Mouse (Mus musculus) liver, embryonic 14.5 days (tissue): ENCODE measurements around the gene Csrp1.

Experiments used
- CTCF ChIP-seq: IDR thresholded peaks from 2 replicates; pipeline ENCODE4 v1.5.1; 2016; ENCODE audit warnings: antibody characterized with exemption, low read depth, control low read depth
- EP300 ChIP-seq: IDR thresholded peaks from 2 replicates; pipeline ENCODE4 v1.6.1; 2016; ENCODE audit warnings: antibody characterized with exemption, low read depth

DNA sequence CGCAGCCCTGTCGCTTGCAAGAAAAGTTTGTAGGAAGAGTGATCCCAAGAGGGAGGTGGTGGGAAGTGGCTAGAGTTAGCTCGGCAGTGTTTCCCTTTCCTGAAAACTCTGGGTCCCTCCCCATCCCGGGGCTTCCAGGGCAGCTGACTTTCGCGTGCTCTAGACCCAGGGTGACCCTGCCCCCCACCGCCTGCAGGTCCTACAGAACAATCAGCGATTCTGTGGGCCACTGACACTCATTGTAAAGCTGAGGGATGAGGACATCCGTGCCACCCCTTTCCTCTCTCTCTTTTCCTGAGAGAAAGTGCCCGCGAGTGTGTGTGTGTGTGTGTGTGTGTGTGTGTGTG is 9.5 kb downstream of the Csrp1 start:
- TF ChIP-seq CTCF (no peak), EP300 (no peak)
